Mouse (Mus musculus): Measurements from ENCODE around the gene P2rx6. TPM values are rescaled to one million over a fixed set of nuclear protein-coding genes. Genes with fewer than 3 reads are reported as not detected.
A peak's percentile ranks its signal among the peaks of the same experiment; 100 is the strongest.

Gene P2rx6
- 4.8 and 6.5 TPM in 2 replicates for polyA plus RNA-seq (2012; rRNA removed)

DNA sequence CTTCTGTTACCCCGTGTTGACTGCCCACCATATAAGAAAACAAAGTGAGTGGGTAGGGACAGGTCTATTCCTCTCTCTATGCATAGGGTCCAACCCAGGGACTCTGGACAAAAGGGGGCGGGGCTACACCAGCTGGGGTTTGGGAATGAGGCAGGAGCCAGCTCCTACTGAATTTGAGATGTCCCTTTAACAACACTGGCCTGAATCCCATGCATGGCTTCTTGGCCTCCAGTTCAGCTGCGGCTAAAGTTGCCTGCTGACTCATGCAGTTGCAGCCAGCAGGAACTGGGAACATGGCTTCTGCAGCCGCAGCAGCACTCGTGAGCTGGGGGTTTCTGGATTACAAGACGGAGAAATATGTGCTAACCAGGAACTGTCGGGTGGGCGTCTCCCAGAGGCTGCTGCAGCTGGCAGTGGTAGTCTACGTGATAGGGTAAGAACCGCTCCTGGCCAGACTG is at the start of gene P2rx6:
TSS of gene P2rx6 (plus strand) at position 135 of the 458 bp plus-strand sequence.
- TF ChIP-seq POLR2A (IDR thresholded peaks at IDR 0.05; ENCODE audit: borderline replicate concordance, insufficient read depth, low read length) (no peak), CTCF (IDR thresholded peaks at IDR 0.05; ENCODE audit: borderline replicate concordance, insufficient read depth, low read depth, low read length) (no peak)
- DNase-seq, result no peak
- 7% methylated on average over 10 of the region's 10 CpGs for WGBS
- Histone ChIP-seq H3K4me1 (ENCODE audit: control insufficient read depth, insufficient read depth, low read length) (no peaks in the 10 kb centered on the region; the same call in 1 of the 2 replicates), H3K27ac (ENCODE audit: insufficient read depth, low read length) (no peak within 1 kb of the TSS), H3K4me3 (replicated peaks; ENCODE audit: insufficient read depth, low read depth, low read length) (no peak within 1 kb of the TSS), H3K27me3 (ENCODE audit: control insufficient read depth, insufficient read depth, low read length) (no peaks in the 10 kb centered on the region)

DNA sequence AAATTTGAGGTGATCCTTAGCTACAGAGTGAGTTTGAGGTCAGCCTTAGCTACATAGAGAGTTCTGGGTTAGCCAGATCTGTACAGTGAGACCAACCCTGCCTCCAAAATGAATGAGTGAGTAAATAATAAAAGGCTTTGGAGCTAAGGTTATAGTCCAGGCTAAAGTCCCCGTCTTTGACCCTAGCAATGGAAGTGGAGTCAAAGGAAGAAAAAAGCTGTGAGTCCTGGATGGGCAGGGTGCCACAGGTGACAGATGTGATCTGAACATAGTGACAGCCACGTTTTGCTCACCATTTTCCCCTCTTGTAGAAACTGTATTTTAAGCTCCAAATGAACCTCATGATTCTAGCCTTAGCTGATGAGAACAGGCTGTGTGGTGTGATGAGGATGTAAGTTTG is 42.8 kb upstream of the P2rx6 start:
- H3K27ac ChIP-seq (ENCODE audit: insufficient read depth, low read length), result no peak overlapping the region
- TF ChIP-seq POLR2A (IDR thresholded peaks at IDR 0.05; ENCODE audit: borderline replicate concordance, insufficient read depth, low read length) (no peak), CTCF (IDR thresholded peaks at IDR 0.05; ENCODE audit: borderline replicate concordance, insufficient read depth, low read depth, low read length) (no peak)
- H3K4me3 ChIP-seq (replicated peaks; ENCODE audit: insufficient read depth, low read depth, low read length), result no peak overlapping the region
- WGBS, result 29% methylated on average over 2 of the region's 2 CpGs
- no peaks in the 10 kb centered on the region for H3K27me3 ChIP-seq (ENCODE audit: control insufficient read depth, insufficient read depth, low read length)
- no peaks in the 10 kb centered on the region for H3K4me1 ChIP-seq (ENCODE audit: control insufficient read depth, insufficient read depth, low read length)
- DNase-seq, result no peak

DNA sequence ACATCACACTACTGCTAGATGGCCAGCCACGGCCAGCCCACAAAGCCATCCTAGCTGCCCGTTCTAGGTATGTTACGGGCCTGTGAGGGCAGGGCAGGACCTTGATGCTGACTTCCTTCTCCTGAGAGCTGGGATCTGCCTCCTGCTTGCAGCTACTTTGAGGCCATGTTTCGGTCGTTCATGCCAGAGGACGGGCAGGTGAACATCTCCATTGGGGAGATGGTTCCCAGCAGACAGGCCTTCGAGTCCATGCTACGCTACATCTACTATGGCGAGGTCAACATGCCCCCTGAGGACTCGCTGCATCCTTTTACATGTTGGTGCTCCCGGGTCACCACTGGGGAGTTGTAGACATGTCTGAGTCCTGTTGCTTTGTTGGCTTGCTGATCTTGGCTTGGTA is 37.5 kb upstream of the P2rx6 start:
- no peak overlapping the region for H3K27ac ChIP-seq (ENCODE audit: insufficient read depth, low read length)
- no peaks in the 10 kb centered on the region for H3K4me1 ChIP-seq (ENCODE audit: control insufficient read depth, insufficient read depth, low read length)
- 87% methylated on average over 11 of the region's 11 CpGs for WGBS
- TF ChIP-seq CTCF (IDR thresholded peaks at IDR 0.05; ENCODE audit: borderline replicate concordance, insufficient read depth, low read depth, low read length), result no peak
- no peak for TF ChIP-seq POLR2A (IDR thresholded peaks at IDR 0.05; ENCODE audit: borderline replicate concordance, insufficient read depth, low read length)
- peak in 1 of 2 experiments; percentile 11 for DNase-seq
- no peak overlapping the region for H3K4me3 ChIP-seq (replicated peaks; ENCODE audit: insufficient read depth, low read depth, low read length)
- H3K27me3 ChIP-seq (ENCODE audit: control insufficient read depth, insufficient read depth, low read length), result no peaks in the 10 kb centered on the region

DNA sequence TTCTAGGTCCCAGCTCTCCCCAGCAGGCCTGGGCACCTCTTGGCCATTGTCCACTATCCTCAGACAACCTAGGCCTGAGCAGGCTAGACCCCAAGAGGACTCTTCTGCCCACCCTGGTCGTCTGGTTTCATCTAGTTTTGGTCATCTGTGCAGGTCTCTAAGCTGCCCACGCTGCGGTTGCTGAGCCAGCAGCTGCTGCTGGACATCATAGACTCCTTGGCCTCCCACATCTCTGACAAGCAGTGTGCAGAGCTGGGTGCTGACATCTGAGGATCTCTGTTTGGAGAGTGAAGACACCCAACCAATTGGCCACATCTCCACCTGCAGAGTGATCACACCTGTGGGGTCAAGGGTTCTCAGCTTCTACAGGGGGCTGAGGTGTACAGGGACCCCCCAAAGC is 36.2 kb upstream of the P2rx6 start:
- Histone ChIP-seq H3K27me3 (ENCODE audit: control insufficient read depth, insufficient read depth, low read length) (no peaks in the 10 kb centered on the region), H3K27ac (ENCODE audit: insufficient read depth, low read length) (no peak overlapping the region), H3K4me3 (replicated peaks; ENCODE audit: insufficient read depth, low read depth, low read length) (no peak overlapping the region), H3K4me1 (ENCODE audit: control insufficient read depth, insufficient read depth, low read length) (no peaks in the 10 kb centered on the region)
- WGBS, result 70% methylated on average over 3 of the region's 3 CpGs
- peak in 1 of 2 experiments; percentile 21 for DNase-seq
- TF ChIP-seq CTCF (IDR thresholded peaks at IDR 0.05; ENCODE audit: borderline replicate concordance, insufficient read depth, low read depth, low read length), result no peak
- TF ChIP-seq POLR2A (IDR thresholded peaks at IDR 0.05; ENCODE audit: borderline replicate concordance, insufficient read depth, low read length), result no peak

DNA sequence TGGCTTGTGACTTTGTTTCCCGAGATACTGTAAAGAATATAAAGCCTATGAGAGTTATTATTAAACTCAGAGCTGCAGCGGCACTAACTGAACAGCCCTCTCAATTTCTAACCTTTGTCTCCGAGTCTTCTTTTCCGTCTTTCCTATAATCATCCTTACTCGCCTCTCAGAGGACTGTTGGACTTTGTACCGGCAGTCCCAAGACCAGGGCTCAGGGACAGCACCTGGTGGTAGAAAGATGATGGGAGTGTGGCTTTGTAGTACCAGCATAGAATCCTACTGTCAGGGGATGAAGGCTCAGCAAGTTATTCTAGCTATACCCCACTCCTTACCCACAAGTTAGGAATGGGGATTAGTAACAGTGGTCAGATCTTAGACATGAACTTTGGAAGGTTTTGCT is 35.5 kb upstream of the P2rx6 start:
- TF ChIP-seq POLR2A (IDR thresholded peaks at IDR 0.05; ENCODE audit: borderline replicate concordance, insufficient read depth, low read length), result no peak
- TF ChIP-seq CTCF (IDR thresholded peaks at IDR 0.05; ENCODE audit: borderline replicate concordance, insufficient read depth, low read depth, low read length), result no peak
- H3K27ac ChIP-seq (ENCODE audit: insufficient read depth, low read length), result no peak overlapping the region
- no peaks in the 10 kb centered on the region for H3K4me1 ChIP-seq (ENCODE audit: control insufficient read depth, insufficient read depth, low read length)
- 87% methylated on average over 6 of the region's 6 CpGs for WGBS
- no peaks in the 10 kb centered on the region for H3K27me3 ChIP-seq (ENCODE audit: control insufficient read depth, insufficient read depth, low read length)
- H3K4me3 ChIP-seq (replicated peaks; ENCODE audit: insufficient read depth, low read depth, low read length), result no peak overlapping the region
- no peak for DNase-seq

DNA sequence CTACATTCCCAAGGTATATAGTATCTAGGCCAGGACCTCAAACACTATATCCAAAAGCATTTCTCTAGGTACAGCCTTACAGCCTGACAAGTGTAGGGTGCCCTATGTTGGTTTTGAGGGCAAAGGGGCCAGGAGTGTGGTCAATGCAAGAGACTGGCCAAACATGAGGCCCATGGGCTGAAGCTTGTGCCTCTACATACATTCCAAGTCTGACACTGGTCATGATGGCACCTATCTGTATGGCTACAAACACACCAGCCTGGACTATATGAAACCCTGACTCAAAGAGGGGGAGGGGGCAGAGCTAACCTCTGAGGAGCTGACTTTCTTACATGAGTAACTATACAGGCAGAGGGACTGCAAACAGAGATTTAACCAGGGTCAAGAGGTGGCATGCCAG is 34.1 kb upstream of the P2rx6 start:
- TF ChIP-seq POLR2A (IDR thresholded peaks at IDR 0.05; ENCODE audit: borderline replicate concordance, insufficient read depth, low read length), result no peak
- H3K4me3 ChIP-seq (replicated peaks; ENCODE audit: insufficient read depth, low read depth, low read length), result no peak overlapping the region
- H3K27me3 ChIP-seq (ENCODE audit: control insufficient read depth, insufficient read depth, low read length), result no peaks in the 10 kb centered on the region
- no peak overlapping the region for H3K27ac ChIP-seq (ENCODE audit: insufficient read depth, low read length)
- no peak for DNase-seq
- H3K4me1 ChIP-seq (ENCODE audit: control insufficient read depth, insufficient read depth, low read length), result no peaks in the 10 kb centered on the region; the same call in 1 of the 2 replicates

DNA sequence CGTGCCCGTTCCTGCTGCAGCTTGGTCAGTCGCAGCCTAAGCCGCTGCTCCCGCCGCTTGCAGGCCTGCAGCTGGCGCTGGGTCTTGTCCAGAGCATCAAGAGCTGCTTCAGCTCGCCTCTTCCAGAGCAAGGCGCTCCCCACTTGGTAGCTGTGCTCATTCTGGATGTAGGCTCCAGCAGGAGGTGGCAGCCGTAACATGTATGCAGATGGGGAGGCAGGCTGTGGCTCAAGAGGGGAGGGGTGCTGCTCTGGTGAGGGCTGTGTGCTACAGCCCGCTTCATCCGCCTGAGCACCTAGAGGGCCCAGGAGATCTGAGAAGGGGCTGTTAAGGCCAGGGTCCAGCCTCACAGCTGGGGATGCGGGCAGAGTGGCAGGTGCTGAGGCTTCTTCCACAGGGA is 33.4 kb upstream of the P2rx6 start:
- Histone ChIP-seq H3K27me3 (ENCODE audit: control insufficient read depth, insufficient read depth, low read length) (no peaks in the 10 kb centered on the region), H3K27ac (ENCODE audit: insufficient read depth, low read length) (no peak overlapping the region), H3K4me3 (replicated peaks; ENCODE audit: insufficient read depth, low read depth, low read length) (no peak overlapping the region), H3K4me1 (ENCODE audit: control insufficient read depth, insufficient read depth, low read length) (no peaks in the 10 kb centered on the region; the same call in 1 of the 2 replicates)
- WGBS, result 65% methylated on average over 13 of the region's 13 CpGs
- TF ChIP-seq CTCF (IDR thresholded peaks at IDR 0.05; ENCODE audit: borderline replicate concordance, insufficient read depth, low read depth, low read length) (no peak), POLR2A (IDR thresholded peaks at IDR 0.05; ENCODE audit: borderline replicate concordance, insufficient read depth, low read length) (no peak)
- peak in 1 of 2 experiments; percentile 18 for DNase-seq

- no peaks in the 10 kb centered on the region; the same call in 1 of the 2 replicates for H3K4me1 ChIP-seq (ENCODE audit: control insufficient read depth, insufficient read depth, low read length)
- 2% methylated on average over 17 of the region's 17 CpGs for whole genome bisulfite sequencing
- peak in 1 of 2 experiments; percentile 33 for DNase-seq
Observed at GRCm38 (mm10) chr16:17529981-17530586, 31.6 kb upstream of the P2rx6 start.

More at GRCm38 (mm10) chr16:17529981-17530586, 31.6 kb upstream of the P2rx6 start:
- Histone ChIP-seq H3K4me3 (replicated peaks; ENCODE audit: insufficient read depth, low read depth, low read length) (peak overlapping the region; percentile 85), H3K27me3 (ENCODE audit: control insufficient read depth, insufficient read depth, low read length) (no peaks in the 10 kb centered on the region), H3K27ac (ENCODE audit: insufficient read depth, low read length) (peak overlapping the region; percentile 26; the same call in 1 of the 2 replicates)
- no peak for TF ChIP-seq CTCF (IDR thresholded peaks at IDR 0.05; ENCODE audit: borderline replicate concordance, insufficient read depth, low read depth, low read length)
- no peak for TF ChIP-seq POLR2A (IDR thresholded peaks at IDR 0.05; ENCODE audit: borderline replicate concordance, insufficient read depth, low read length)

All from cerebellum, adult 2 months (tissue).